Mouse (Mus musculus) CH12.LX (cell line): ENCODE measurements around the gene Als2cr12. TPM values are rescaled to one million over a fixed set of nuclear protein-coding genes. Genes with fewer than 3 reads are reported as not detected.
A peak's percentile ranks its signal among the peaks of the same experiment; 100 is the strongest.

Source experiments
- DNase-seq: peaks from one replicate; pipeline ENCODE4 v3.0.0-alpha.2; 2013; ENCODE audit errors: extremely low read depth
- H3K27ac ChIP-seq: 2 replicates; pipeline ENCODE4 v1.5.1; 2012; ENCODE audit warnings: low read depth, mild to moderate bottlenecking, control low read depth, moderate library complexity; ENCODE audit not compliant: insufficient read depth
- H3K27me3 ChIP-seq: replicated peaks from 2 replicates; pipeline ENCODE3; 2012; ENCODE audit warnings: inconsistent platforms
- H3K36me3 ChIP-seq, 2 experiments: replicated peaks in 1 of 2; 2 replicates each; pipeline versions ENCODE3 to v1.6.1; 2012; ENCODE audit warnings: inconsistent platforms in 1 of 2, low read length in 1 of 2, mild to moderate bottlenecking in 1 of 2, mixed read lengths in 1 of 2, moderate library complexity in 1 of 2; ENCODE audit not compliant: control insufficient read depth in 1 of 2, insufficient read depth in 1 of 2
- H3K4me1 ChIP-seq, 2 experiments: 2 replicates each; pipeline ENCODE4 v1.6.1; 2012; ENCODE audit warnings: inconsistent platforms in 1 of 2, moderate library complexity in 1 of 2; ENCODE audit not compliant: insufficient read depth in 2 of 2, control insufficient read depth in 1 of 2
- H3K4me2 ChIP-seq: 2 replicates; pipeline ENCODE4 v1.6.1; 2012; ENCODE audit warnings: low read depth, mild to moderate bottlenecking, control low read depth; ENCODE audit not compliant: poor library complexity, insufficient read depth, severe bottlenecking
- H3K4me3 ChIP-seq, 3 experiments: fragments of 150-350 bp in 1 of 3; sonication (generic) in 1 of 3; replicated peaks in 1 of 3; 2 replicates each; pipeline versions ENCODE3 to v1.5.1; 2011 to 2012; ENCODE audit warnings: low read depth in 2 of 3, low read length in 2 of 3, mild to moderate bottlenecking in 2 of 3, moderate library complexity in 2 of 3, control low read depth in 1 of 3, improper control_type of control experiment in 1 of 3, inconsistent platforms in 1 of 3, mixed read lengths in 1 of 3; ENCODE audit not compliant: poor library complexity in 1 of 3
- H3K79me2 ChIP-seq: replicated peaks from 2 replicates; pipeline ENCODE4 v1.6.1; 2012; ENCODE audit warnings: mild to moderate bottlenecking, moderate library complexity; ENCODE audit not compliant: control insufficient read depth, poor library complexity, insufficient read depth, severe bottlenecking; ENCODE audit errors: extremely low read depth
- H3K9ac ChIP-seq: 2 replicates; pipeline ENCODE4 v1.6.1; 2012; ENCODE audit warnings: low read depth, mild to moderate bottlenecking, control low read depth, moderate library complexity; ENCODE audit not compliant: insufficient read depth
- H3K9me3 ChIP-seq: replicated peaks from 2 replicates; pipeline ENCODE3; 2012; ENCODE audit warnings: low read length, inconsistent platforms, mixed read lengths
- CHD2 ChIP-seq: IDR thresholded peaks from 2 replicates; pipeline ENCODE4 v1.6.1; 2011; ENCODE audit warnings: low read length, improper control_type of control experiment
- CTCF ChIP-seq, 2 experiments: IDR thresholded peaks in 1 of 2; conservative IDR thresholded peaks in 1 of 2; 2 replicates each; pipeline ENCODE4 v1.5.1; 2011 to 2012; ENCODE audit warnings: low read depth in 2 of 2, low read length in 2 of 2, improper control_type of control experiment in 1 of 2, inconsistent platforms in 1 of 2, mild to moderate bottlenecking in 1 of 2, moderate library complexity in 1 of 2
- ELF1 ChIP-seq: IDR thresholded peaks from 2 replicates; pipeline ENCODE4 v1.6.1; 2014; ENCODE audit warnings: low read depth, mild to moderate bottlenecking, inconsistent platforms, low read length, improper control_type of control experiment
- EP300 ChIP-seq: IDR thresholded peaks from 2 replicates; pipeline ENCODE4 v1.6.1; 2011; ENCODE audit warnings: low read length, improper control_type of control experiment
- ETS1 ChIP-seq: conservative IDR thresholded peaks from 2 replicates; pipeline ENCODE4 v1.6.1; 2012; ENCODE audit warnings: low read depth, mild to moderate bottlenecking, inconsistent platforms, low read length, improper control_type of control experiment, moderate library complexity
- HCFC1 ChIP-seq: IDR thresholded peaks from 2 replicates; pipeline ENCODE4 v1.6.1; 2012; ENCODE audit warnings: low read depth, mild to moderate bottlenecking, inconsistent platforms, low read length, improper control_type of control experiment
- IRF4 ChIP-seq: IDR thresholded peaks from 2 replicates; pipeline ENCODE4 v1.6.1; 2014; ENCODE audit warnings: low read depth, mild to moderate bottlenecking, inconsistent platforms, low read length, improper control_type of control experiment
- JUND ChIP-seq: conservative IDR thresholded peaks from 2 replicates; pipeline ENCODE4 v1.6.1; 2011; ENCODE audit warnings: low read depth, low read length, improper control_type of control experiment
- MAX ChIP-seq: IDR thresholded peaks from 2 replicates; pipeline ENCODE4 v1.6.1; 2011; ENCODE audit warnings: low read length, improper control_type of control experiment
- MAZ ChIP-seq: IDR thresholded peaks from 2 replicates; pipeline ENCODE4 v1.6.1; 2012; ENCODE audit warnings: low read depth, mild to moderate bottlenecking, inconsistent platforms, low read length, improper control_type of control experiment, moderate library complexity
- MXI1 ChIP-seq: IDR thresholded peaks from 2 replicates; pipeline ENCODE4 v1.6.1; 2011; ENCODE audit warnings: mild to moderate bottlenecking, low read depth, low read length, improper control_type of control experiment
- PAX5 ChIP-seq: IDR thresholded peaks from 2 replicates; pipeline ENCODE4 v1.6.1; 2012; ENCODE audit warnings: low read length, inconsistent platforms, mixed read lengths
- POLR2AphosphoS2 ChIP-seq: IDR thresholded peaks from 2 replicates; pipeline ENCODE4 v1.6.1; 2011; ENCODE audit warnings: low read depth, low read length, improper control_type of control experiment
- RCOR1 ChIP-seq: conservative IDR thresholded peaks from 2 replicates; pipeline ENCODE4 v1.6.1; 2012; ENCODE audit warnings: low read depth, mild to moderate bottlenecking, inconsistent platforms, low read length, improper control_type of control experiment
- TBP ChIP-seq: conservative IDR thresholded peaks from 2 replicates; pipeline ENCODE4 v1.6.1; 2011; ENCODE audit warnings: low read depth, low read length, improper control_type of control experiment
- USF1 ChIP-seq: IDR thresholded peaks from 2 replicates; pipeline ENCODE4 v1.6.1; 2014; ENCODE audit warnings: low read depth, mild to moderate bottlenecking, inconsistent platforms, low read length, improper control_type of control experiment
- ZC3H11A ChIP-seq: IDR thresholded peaks from 2 replicates; pipeline ENCODE4 v1.6.1; 2012; ENCODE audit warnings: low read depth, mild to moderate bottlenecking, inconsistent platforms, low read length, improper control_type of control experiment
- ZNF384 ChIP-seq: IDR thresholded peaks from 2 replicates; pipeline ENCODE4 v1.6.1; 2012; ENCODE audit warnings: low read depth, low read length, improper control_type of control experiment, inconsistent platforms
- dilution Hi-C: fragments of 300-500 bp; cut with MboI; formaldehyde crosslinking; loops from 2 replicates; pipeline ENCODE4 v1.14.3; 2020; ENCODE audit warnings: low sequenced_read_pairs; ENCODE audit not compliant: extremely low pct_unique_long_range_greater_than_20kb, extremely low pct_ligation_motif_present
- in situ Hi-C: fragments of 300-500 bp; cut with MboI; formaldehyde crosslinking; loops from 3 replicates; pipeline ENCODE4 v1.14.3; 2019; ENCODE audit warnings: low sequenced_read_pairs, low pct_ligation_motif_present, low pct_unique_long_range_greater_than_20kb, mixed read lengths
- polyA plus RNA-seq: library from polyadenylated mRNA; unstranded; fragments of >175 nt; gene quantifications from 2 replicates; pipeline ENCODE4 v1.2.1, GENCODE M21; 2012; ENCODE audit warnings: low read depth; ENCODE audit not compliant: insufficient read length
- total RNA-seq, 2 experiments: library from RNA; depleted of rRNA; stranded (reverse); fragments of 300-350 nt in 1 of 2; fragments of >200 nt in 1 of 2; gene quantifications; 2 replicates each; pipeline ENCODE4 v1.2.3; 2012 to 2014

Gene Als2cr12
- total and polyA plus RNA-seq, 3 experiments, result 0.33 TPM; not detected in 2

GRCm38 (mm10) chr1:58743252-58743651 lies 47.5 kb upstream of the Als2cr12 start:
- no peaks in the 10 kb centered on the region for H3K9me3 ChIP-seq
- no peak overlapping the region for H3K9ac ChIP-seq
- TF ChIP-seq EP300, result no peak
- no peak for TF ChIP-seq HCFC1
- TF ChIP-seq CTCF (conservative IDR thresholded peaks at IDR 0.05 in 1 of 2, IDR thresholded peaks at IDR 0.05 in 1 of 2; ENCODE audit: low read depth in 2 of 2, low read length in 2 of 2), result no peak
- peaks cover 85 to 91% of the 10 kb centered on the region in 2 experiments for H3K36me3 ChIP-seq
- dilution Hi-C loops, result no loop called here
- in situ Hi-C loops, result no loop called here
- H3K27me3 ChIP-seq, result no peaks in the 10 kb centered on the region
- H3K4me2 ChIP-seq, result no peak overlapping the region
- peaks cover 21% of the 10 kb centered on the region; the same call in 1 of the 2 replicates for H3K79me2 ChIP-seq
- peaks cover 9 to 78% of the 10 kb centered on the region in 2 experiments for H3K4me1 ChIP-seq
- no peak for DNase-seq
- 0 out of 2 replicates have a peak overlapping the region, but pooled peaks have one; percentile 20 for H3K27ac ChIP-seq
- H3K4me3 ChIP-seq, result no peak overlapping the region

- H3K27ac ChIP-seq, result peak overlapping the region; percentile 20; the same call in 1 of the 2 replicates
- no peak for DNase-seq
- in situ Hi-C loops (no loop called here), dilution Hi-C loops (no loop called here)
- TF ChIP-seq MAZ (no peak), MXI1 (no peak), MAX (no peak), ELF1 (no peak), CHD2 (no peak), ETS1 (no peak), USF1 (no peak), EP300 (no peak), POLR2AphosphoS2 (no peak), HCFC1 (no peak), PAX5 (no peak), CTCF (conservative IDR thresholded peaks at IDR 0.05 in 1 of 2, IDR thresholded peaks at IDR 0.05 in 1 of 2; ENCODE audit: low read depth in 2 of 2, low read length in 2 of 2) (no peak), ZNF384 (no peak), RCOR1 (no peak), JUND (no peak), TBP (no peak), ZC3H11A (no peak), IRF4 (no peak)
- no peaks in the 10 kb centered on the region for H3K27me3 ChIP-seq
- H3K9ac ChIP-seq, result no peak overlapping the region
- H3K9me3 ChIP-seq, result no peaks in the 10 kb centered on the region
- H3K4me3 ChIP-seq, result no peak overlapping the region
- peaks cover 9 to 78% of the 10 kb centered on the region in 2 experiments for H3K4me1 ChIP-seq
- H3K36me3 ChIP-seq, result peaks cover 83 to 91% of the 10 kb centered on the region in 2 experiments
- H3K4me2 ChIP-seq, result no peak overlapping the region
- peaks cover 21% of the 10 kb centered on the region; the same call in 1 of the 2 replicates for H3K79me2 ChIP-seq
Observed at GRCm38 (mm10) chr1:58742571-58743021, 46.8 kb upstream of the Als2cr12 start.
